Mouse (Mus musculus) kidney, postnatal 36 days (tissue): ENCODE data around the gene Ccdc171.
"Not testable (repeated sequence)": the region's sequence is repeated elsewhere in the genome, so short reads cannot be mapped to it uniquely, and the experiment has no call there.

Experiments used
- DNase-seq, 2 experiments: peaks; one replicate each; pipeline ENCODE4 v3.0.0; 2021 to 2022; ENCODE audit warnings: mixed read lengths in 2 of 2

Gene Ccdc171

GRCm38 (mm10) chr4:83657021-83657420 is 131.7 kb downstream of the Ccdc171 start:
- DNase-seq = no peak

GRCm38 (mm10) chr4:83658415-83658814 is 133.1 kb downstream of the Ccdc171 start:
- no peak for DNase-seq

GRCm38 (mm10) chr4:83659411-83659810 is 134.1 kb downstream of the Ccdc171 start:
- DNase-seq = no peak

- no peak for DNase-seq
Observed at GRCm38 (mm10) chr4:83661519-83662271, 136.3 kb downstream of the Ccdc171 start.

- no peak for DNase-seq
Observed at GRCm38 (mm10) chr4:83662301-83662700, 137.0 kb downstream of the Ccdc171 start.

GRCm38 (mm10) chr4:83669552-83669951 is 144.2 kb downstream of the Ccdc171 start:
- DNase-seq = no peak

GRCm38 (mm10) chr4:83675308-83675707 is 150.0 kb downstream of the Ccdc171 start:
- DNase-seq = not testable (repeated sequence)

GRCm38 (mm10) chr4:83676444-83676843 is 151.1 kb downstream of the Ccdc171 start:
- DNase-seq = no peak

- no peak for DNase-seq
Observed at GRCm38 (mm10) chr4:83681081-83681480, 155.7 kb downstream of the Ccdc171 start.

- no peak for DNase-seq
Observed at GRCm38 (mm10) chr4:83682866-83683265, 157.5 kb downstream of the Ccdc171 start.

GRCm38 (mm10) chr4:83700190-83700589 is 174.8 kb downstream of the Ccdc171 start:
- no peak for DNase-seq

- no peak for DNase-seq
Observed at GRCm38 (mm10) chr4:83716996-83717395, 191.7 kb downstream of the Ccdc171 start.

GRCm38 (mm10) chr4:83719816-83720215 is 194.5 kb downstream of the Ccdc171 start:
- no peak for DNase-seq

GRCm38 (mm10) chr4:83725136-83725535 is 199.8 kb downstream of the Ccdc171 start:
- DNase-seq = peak; percentile 4 to 57

- no peak for DNase-seq
Observed at GRCm38 (mm10) chr4:83739137-83739890, 214.0 kb downstream of the Ccdc171 start.

- DNase-seq = no peak
Observed at GRCm38 (mm10) chr4:83739891-83740277, 214.5 kb downstream of the Ccdc171 start.

- no peak for DNase-seq
Observed at GRCm38 (mm10) chr4:83742806-83743460, 217.6 kb downstream of the Ccdc171 start.

- no peak for DNase-seq
Observed at GRCm38 (mm10) chr4:83775136-83775535, 249.8 kb downstream of the Ccdc171 start.

GRCm38 (mm10) chr4:83780044-83780443 is 254.7 kb downstream of the Ccdc171 start:
- peak; percentile 16 to 38 for DNase-seq

- no peak for DNase-seq
Observed at GRCm38 (mm10) chr4:83785115-83785514, 259.8 kb downstream of the Ccdc171 start.

GRCm38 (mm10) chr4:83791811-83792210 is 266.5 kb downstream of the Ccdc171 start:
- no peak for DNase-seq

- DNase-seq = peak; percentile 42 to 69
Observed at GRCm38 (mm10) chr4:83794315-83794922, 269.1 kb downstream of the Ccdc171 start.

GRCm38 (mm10) chr4:83794930-83795459 is 269.6 kb downstream of the Ccdc171 start:
- no peak for DNase-seq
